Mouse (Mus musculus) hindbrain, postnatal 0 days (tissue): Measurements from ENCODE around the gene Wdr70. TPM values are rescaled to one million over a fixed set of nuclear protein-coding genes. Genes with fewer than 3 reads are reported as not detected.

Experiments
- ATAC-seq: fragments of 200-750 bp; cut with Nextera tagmentation; 2 replicates; pipeline ENCODE4 v1.8.0; 2017; ENCODE audit warnings: mild to moderate bottlenecking, moderate TSS enrichment, moderate library complexity
- DNase-seq: peaks from one replicate; pipeline ENCODE4 v3.0.0-alpha.2; 2015; ENCODE audit warnings: low spot score
- H3K27ac ChIP-seq: fragments of 300-500 bp; sonication (generic); 2 replicates; pipeline ENCODE4 v1.5.1; 2014; ENCODE audit warnings: mild to moderate bottlenecking
- H3K27me3 ChIP-seq: fragments of 300-500 bp; sonication (generic); 2 replicates; pipeline ENCODE4 v1.6.1; 2014; ENCODE audit warnings: low read length, mixed read lengths; ENCODE audit not compliant: insufficient read depth
- H3K36me3 ChIP-seq: fragments of 300-500 bp; sonication (generic); 2 replicates; pipeline ENCODE4 v1.6.1; 2014; ENCODE audit warnings: low read length, mixed read lengths; ENCODE audit not compliant: insufficient read depth
- H3K4me1 ChIP-seq: fragments of 300-500 bp; sonication (generic); 2 replicates; pipeline ENCODE4 v1.6.1; 2014; ENCODE audit warnings: antibody characterized with exemption, low read length, mixed read lengths; ENCODE audit not compliant: insufficient read depth
- H3K4me2 ChIP-seq: fragments of 300-500 bp; sonication (generic); 2 replicates; pipeline ENCODE4 v1.6.1; 2014; ENCODE audit warnings: low read depth, mild to moderate bottlenecking, low read length, moderate library complexity, mixed read lengths
- H3K4me3 ChIP-seq: fragments of 300-500 bp; sonication (generic); 2 replicates; pipeline ENCODE4 v1.5.1; 2014; ENCODE audit warnings: low read length
- H3K9ac ChIP-seq: fragments of 300-500 bp; sonication (generic); replicated peaks from 2 replicates; pipeline ENCODE4 v1.6.1; 2014; ENCODE audit warnings: mild to moderate bottlenecking, low read length, moderate library complexity, mixed read lengths
- H3K9me3 ChIP-seq: fragments of 300-500 bp; sonication (generic); 2 replicates; pipeline ENCODE4 v1.6.1; 2016; ENCODE audit warnings: low read length, mixed read lengths
- CTCF ChIP-seq: IDR thresholded peaks from 2 replicates; pipeline ENCODE4 v1.5.1; 2016; ENCODE audit warnings: antibody characterized with exemption, control low read depth, low read depth
- WGBS: fragments of 180-500 bp; shearing (Covaris S2); extraction: QIAGEN DNeasy Blood & Tissue Kit; methylation state at CpG from one replicate; pipeline ENCODE4 v1.1.7; 2014; 5-methylcytosine and 5-hydroxymethylcytosine counted together
- polyA plus RNA-seq: library from polyadenylated mRNA; unstranded; fragments of >200 nt; fragmentation: Nextera tagmentation; extraction: Ambion mirVana; gene quantifications from 2 replicates; pipeline ENCODE4 v1.2.1, GENCODE M21; 2015
- total RNA-seq: library from RNA; depleted of rRNA; stranded (reverse); fragments of >200 nt; gene quantifications from 2 replicates; pipeline ENCODE4 v1.2.3, GENCODE M21; 2014

Wdr70 gene
- total and polyA plus RNA-seq, 2 experiments from 2014 or later = 45.5 to 69.9 TPM

GRCm38 (mm10) chr15:7879956-7880355 lies 219.1 kb downstream of the Wdr70 start:
- no peak overlapping the region for H3K4me3 ChIP-seq
- no peaks in the 10 kb centered on the region for H3K4me1 ChIP-seq
- H3K27me3 ChIP-seq = no peaks in the 10 kb centered on the region
- DNase-seq (peak; percentile 36), ATAC-seq (peak; percentile 70; the same call in 1 of the 2 replicates)
- no peak overlapping the region for H3K27ac ChIP-seq
- H3K4me2 ChIP-seq = no peak overlapping the region
- H3K9me3 ChIP-seq = no peaks in the 10 kb centered on the region
- H3K9ac ChIP-seq = no peak overlapping the region
- WGBS = 41% methylated on average over 7 of the region's 7 CpGs
- H3K36me3 ChIP-seq = no peaks in the 10 kb centered on the region
- no peak for TF ChIP-seq CTCF

GRCm38 (mm10) chr15:7878861-7879260 lies 220.1 kb downstream of the Wdr70 start:
- DNase-seq (no peak), ATAC-seq (no peak)
- no peak overlapping the region for H3K27ac ChIP-seq
- no peaks in the 10 kb centered on the region for H3K27me3 ChIP-seq
- H3K9ac ChIP-seq = no peak overlapping the region
- H3K4me2 ChIP-seq = no peak overlapping the region
- no peak overlapping the region for H3K4me3 ChIP-seq
- H3K36me3 ChIP-seq = no peaks in the 10 kb centered on the region
- 64% methylated on average over 10 of the region's 10 CpGs for WGBS
- no peaks in the 10 kb centered on the region for H3K4me1 ChIP-seq
- TF ChIP-seq CTCF = no peak
- H3K9me3 ChIP-seq = no peaks in the 10 kb centered on the region

GRCm38 (mm10) chr15:7877560-7878467 lies 221.2 kb downstream of the Wdr70 start:
- DNase-seq = peak; percentile 50
- Histone ChIP-seq H3K4me2 (peak overlapping the region; percentile 30; the same call in 1 of the 2 replicates), H3K4me3 (no peak overlapping the region; the same call in 1 of the 2 replicates), H3K9ac (no peak overlapping the region), H3K9me3 (no peaks in the 10 kb centered on the region), H3K27ac (no peak overlapping the region), H3K27me3 (no peaks in the 10 kb centered on the region), H3K4me1 (no peaks in the 10 kb centered on the region), H3K36me3 (no peaks in the 10 kb centered on the region)
- 32% methylated on average over 22 of the region's 22 CpGs for WGBS
- no peak for TF ChIP-seq CTCF
- peak; percentile 54; the same call in 1 of the 2 replicates for ATAC-seq

- ATAC-seq (no peak), DNase-seq (no peak)
- Histone ChIP-seq H3K9me3 (no peaks in the 10 kb centered on the region), H3K27ac (no peak overlapping the region), H3K4me2 (no peak overlapping the region), H3K4me3 (no peak overlapping the region), H3K27me3 (no peaks in the 10 kb centered on the region), H3K36me3 (no peaks in the 10 kb centered on the region), H3K4me1 (no peaks in the 10 kb centered on the region), H3K9ac (no peak overlapping the region)
- WGBS = 76% methylated on average over 6 of the region's 6 CpGs
- no peak for TF ChIP-seq CTCF
These were observed 223.1 kb downstream of the Wdr70 start for GRCm38 (mm10) chr15:7875879-7876278.

GRCm38 (mm10) chr15:7872473-7872872 lies 226.5 kb downstream of the Wdr70 start:
- DNase-seq (no peak), ATAC-seq (no peak)
- no peaks in the 10 kb centered on the region for H3K9me3 ChIP-seq
- no peak for TF ChIP-seq CTCF
- H3K4me1 ChIP-seq = no peaks in the 10 kb centered on the region
- H3K27ac ChIP-seq = no peak overlapping the region
- H3K27me3 ChIP-seq = no peaks in the 10 kb centered on the region
- H3K9ac ChIP-seq = no peak overlapping the region
- no peak overlapping the region for H3K4me2 ChIP-seq
- H3K36me3 ChIP-seq = no peaks in the 10 kb centered on the region
- H3K4me3 ChIP-seq = no peak overlapping the region
- 59% methylated on average over 5 of the region's 5 CpGs for WGBS

- DNase-seq = no peak
- Histone ChIP-seq H3K27ac (no peak overlapping the region), H3K4me1 (no peaks in the 10 kb centered on the region), H3K27me3 (no peaks in the 10 kb centered on the region), H3K4me2 (no peak overlapping the region), H3K36me3 (no peaks in the 10 kb centered on the region), H3K4me3 (no peak overlapping the region), H3K9me3 (no peaks in the 10 kb centered on the region), H3K9ac (no peak overlapping the region)
- ATAC-seq = no peak
- TF ChIP-seq CTCF = no peak
- WGBS = 91% methylated on average over 3 of the region's 3 CpGs
These were observed 233.7 kb downstream of the Wdr70 start for GRCm38 (mm10) chr15:7865305-7865704.

- H3K9me3 ChIP-seq = no peaks in the 10 kb centered on the region
- no peak for DNase-seq
- WGBS = 45% methylated on average over 5 of the region's 5 CpGs
- H3K4me3 ChIP-seq = no peak overlapping the region
- H3K4me1 ChIP-seq = no peaks in the 10 kb centered on the region
- TF ChIP-seq CTCF = no peak
- H3K36me3 ChIP-seq = no peaks in the 10 kb centered on the region
- H3K9ac ChIP-seq = no peak overlapping the region
- H3K27ac ChIP-seq = no peak overlapping the region
- ATAC-seq = peak; percentile 49; the same call in 1 of the 2 replicates
- H3K27me3 ChIP-seq = no peaks in the 10 kb centered on the region
- no peak overlapping the region for H3K4me2 ChIP-seq
These were observed 235.7 kb downstream of the Wdr70 start for GRCm38 (mm10) chr15:7863328-7863727.
